Mouse (Mus musculus): Measurements from ENCODE around the gene Gpr3.

Gene Gpr3

DNA sequence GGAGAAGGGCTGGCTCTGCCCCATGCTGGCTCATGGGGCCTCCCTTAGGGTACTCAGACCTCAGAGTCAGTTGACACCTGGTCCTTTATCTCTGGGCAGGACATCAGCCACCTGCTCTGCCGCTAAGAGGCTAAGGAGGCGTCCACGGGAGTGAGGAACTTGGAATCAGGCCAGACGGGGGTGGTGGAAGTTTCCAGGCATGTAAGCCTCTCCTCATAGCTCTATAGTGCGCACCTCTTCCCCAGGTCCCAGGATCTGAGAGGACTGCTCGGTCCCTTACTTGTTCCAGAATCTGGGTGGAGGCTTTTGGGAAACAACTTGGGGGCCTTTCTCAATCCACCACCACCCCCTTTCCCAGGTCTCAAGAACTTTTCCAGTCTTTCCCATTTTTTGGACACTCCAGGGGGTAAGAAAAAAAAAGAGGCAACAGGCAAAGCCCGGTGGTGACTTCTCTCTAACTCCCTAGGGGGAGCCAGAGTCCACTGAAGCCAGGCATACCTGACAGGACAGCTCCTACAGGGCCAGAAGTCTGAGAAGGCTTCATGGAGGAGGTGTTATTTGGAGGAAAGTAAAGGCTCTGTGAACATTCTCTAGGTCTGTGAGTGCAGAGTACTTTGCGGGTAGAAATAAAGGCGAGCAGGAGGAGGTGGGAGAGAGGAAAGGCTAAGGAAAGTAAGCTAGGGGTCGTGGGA is 21.1 kb upstream of the Gpr3 start:
- no peak for DNase-seq (ENCODE audit: low spot score)

DNA sequence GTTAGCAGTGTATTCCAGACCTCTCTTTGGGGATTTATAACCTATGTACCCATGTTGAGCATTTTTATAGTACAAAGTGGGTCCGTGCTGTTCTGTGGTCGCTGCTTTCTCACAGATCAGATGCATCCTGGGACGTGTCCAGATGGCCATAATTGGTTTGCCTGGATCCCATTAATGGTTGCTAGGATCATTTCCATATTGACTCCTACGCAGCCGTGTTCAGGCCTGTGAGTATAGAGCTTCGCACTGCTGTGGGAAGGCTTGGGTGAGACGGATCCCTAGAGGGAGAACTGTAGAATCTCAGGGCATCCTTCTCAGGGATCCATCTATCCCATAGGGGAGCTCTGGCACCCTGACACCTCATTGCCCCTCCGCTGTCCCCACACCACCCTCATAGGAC is 17.2 kb upstream of the Gpr3 start:
- no peak for DNase-seq (ENCODE audit: low spot score)

DNA sequence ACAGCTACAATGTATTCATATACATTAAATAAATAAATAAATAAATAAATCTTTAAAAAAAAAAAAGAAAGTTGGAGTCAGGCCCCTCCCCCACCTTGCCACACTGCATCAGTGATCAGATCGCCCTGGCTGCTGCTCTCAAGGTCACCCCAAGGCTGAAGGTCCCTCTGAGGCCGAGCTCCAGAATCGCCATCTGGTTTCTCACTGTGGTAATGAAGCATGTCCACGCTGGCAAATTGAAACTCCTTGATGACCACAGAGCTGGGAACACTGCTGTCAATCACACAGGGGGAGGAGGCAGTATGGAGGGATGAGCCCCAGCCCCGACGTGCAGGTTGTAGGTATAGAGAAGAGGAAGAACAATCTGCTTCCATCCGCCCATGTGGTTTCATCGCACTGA is 15.3 kb upstream of the Gpr3 start:
- no peak for DNase-seq (ENCODE audit: low spot score)

DNA sequence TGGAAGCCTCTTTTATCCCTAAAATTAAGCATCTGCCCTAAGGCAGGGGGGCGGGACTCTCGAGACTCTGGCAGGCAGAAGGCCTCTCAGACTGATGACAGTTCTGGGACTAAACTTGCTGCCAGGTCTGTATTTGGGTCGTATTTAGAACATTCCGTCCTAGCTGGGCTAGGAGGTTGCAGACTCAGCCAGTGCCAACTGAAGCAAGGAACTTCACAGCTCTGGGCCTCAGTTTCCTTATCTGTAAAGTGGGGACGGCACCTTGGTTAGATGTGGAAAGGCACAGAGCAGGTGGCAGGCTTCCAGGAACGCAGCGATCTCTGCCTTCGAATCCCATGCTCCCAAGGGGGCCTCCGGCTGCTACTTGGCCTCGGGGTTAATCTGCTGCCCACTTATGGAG is 13.7 kb upstream of the Gpr3 start:
- DNase-seq (ENCODE audit: low spot score), result no peak

DNA sequence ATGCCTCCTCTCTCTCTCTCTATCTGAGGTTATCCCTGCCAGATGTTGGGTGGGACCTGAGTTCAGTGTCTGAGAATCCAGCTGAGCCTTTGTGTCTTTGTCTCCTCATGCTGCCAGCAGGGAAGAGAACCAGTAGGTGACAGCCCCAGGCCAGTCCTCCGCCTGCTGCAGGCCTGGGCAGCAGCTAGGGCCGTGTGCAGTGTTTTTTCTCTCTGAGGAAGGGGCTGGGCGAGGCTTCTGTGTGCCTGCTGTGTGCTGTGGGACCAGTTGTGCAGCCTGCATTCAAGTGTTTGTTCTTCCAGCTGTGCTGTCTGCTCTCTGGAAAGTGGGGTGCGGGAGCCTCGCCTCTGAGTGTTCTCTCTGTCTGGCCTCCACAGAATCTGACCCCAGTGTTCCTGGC is 11.5 kb upstream of the Gpr3 start:
- no peak for DNase-seq (ENCODE audit: low spot score)

DNA sequence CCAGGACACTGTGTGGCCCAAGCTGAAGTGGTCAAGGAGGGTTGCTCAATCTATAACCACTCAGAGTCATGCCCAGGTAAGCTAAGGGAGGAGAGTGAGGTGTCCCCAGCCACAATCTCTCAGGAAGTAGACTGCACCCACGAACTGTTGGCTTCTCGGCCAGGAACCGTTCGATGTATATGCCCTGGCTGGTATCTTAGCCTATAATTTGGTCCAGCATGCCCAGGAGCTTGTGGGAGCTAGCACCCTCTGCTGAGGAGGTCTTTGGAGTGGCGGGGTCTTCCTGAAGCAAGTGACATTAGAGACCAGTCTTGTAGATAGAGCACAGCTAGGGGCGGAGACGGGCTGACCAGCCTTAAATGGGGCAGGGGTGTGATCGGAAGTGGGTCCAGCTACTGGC is 9.4 kb upstream of the Gpr3 start:
- no peak for DNase-seq (ENCODE audit: low spot score)

DNA sequence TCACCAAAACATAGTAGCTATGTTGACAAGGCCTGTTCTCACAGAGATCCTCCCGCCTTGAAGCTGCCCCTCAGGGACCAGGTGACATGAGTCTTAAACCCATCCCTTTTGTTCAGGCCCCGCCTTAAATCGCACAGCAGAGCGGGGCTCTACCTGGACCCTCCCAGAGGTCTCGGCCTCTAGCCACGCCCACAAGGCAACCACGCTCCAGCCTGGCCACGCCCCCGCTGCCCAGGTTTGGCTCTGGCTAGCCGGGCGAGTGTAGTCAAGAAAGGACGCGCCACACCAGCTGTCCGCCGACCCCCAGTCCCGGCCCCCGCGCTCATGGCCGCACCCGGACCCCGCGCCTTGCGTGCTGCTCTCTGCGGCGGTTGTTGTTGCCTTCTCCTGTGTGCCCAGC is 8.3 kb upstream of the Gpr3 start:
- DNase-seq (ENCODE audit: low spot score), result no peak

DNA sequence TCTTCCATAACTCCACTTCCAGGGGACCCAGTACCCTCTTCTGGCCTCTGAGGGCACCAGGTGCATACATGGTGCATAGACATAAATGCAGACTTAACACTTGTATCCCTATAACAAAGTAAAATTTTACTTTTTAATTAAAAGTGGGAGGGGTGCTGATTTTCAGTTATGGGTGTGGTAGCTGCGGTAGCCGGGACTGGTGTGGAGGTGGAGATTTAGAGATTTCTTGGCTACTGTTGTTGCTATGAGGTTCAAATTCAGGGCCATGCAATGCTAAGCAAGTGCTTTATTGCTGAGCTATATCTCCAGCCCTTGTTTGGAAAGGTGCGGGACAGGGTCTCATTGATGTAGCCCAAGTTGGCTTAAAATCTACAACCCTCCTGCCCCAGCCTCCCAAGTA is 6.4 kb upstream of the Gpr3 start:
- no peak for DNase-seq (ENCODE audit: low spot score)

DNA sequence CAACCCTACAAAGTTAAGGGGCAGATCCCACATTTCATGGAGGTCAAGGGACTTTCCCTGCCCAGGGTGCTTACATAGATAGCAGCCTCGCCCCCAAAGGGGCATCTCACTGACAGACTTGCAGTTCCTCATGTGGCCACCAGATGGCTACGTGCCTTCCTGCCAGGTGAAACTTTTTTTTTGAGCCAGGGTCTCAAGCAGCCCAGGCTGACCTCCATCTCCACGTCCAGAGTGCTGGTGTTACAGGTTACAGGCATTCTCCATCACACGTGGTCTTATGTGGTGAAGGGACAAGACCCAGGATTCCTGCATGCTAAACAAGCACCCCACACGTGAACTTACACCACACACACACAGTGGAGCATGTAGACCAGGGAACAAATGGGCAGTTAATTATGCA is 5.3 kb upstream of the Gpr3 start:
- DNase-seq (ENCODE audit: low spot score), result peak; percentile 52

DNA sequence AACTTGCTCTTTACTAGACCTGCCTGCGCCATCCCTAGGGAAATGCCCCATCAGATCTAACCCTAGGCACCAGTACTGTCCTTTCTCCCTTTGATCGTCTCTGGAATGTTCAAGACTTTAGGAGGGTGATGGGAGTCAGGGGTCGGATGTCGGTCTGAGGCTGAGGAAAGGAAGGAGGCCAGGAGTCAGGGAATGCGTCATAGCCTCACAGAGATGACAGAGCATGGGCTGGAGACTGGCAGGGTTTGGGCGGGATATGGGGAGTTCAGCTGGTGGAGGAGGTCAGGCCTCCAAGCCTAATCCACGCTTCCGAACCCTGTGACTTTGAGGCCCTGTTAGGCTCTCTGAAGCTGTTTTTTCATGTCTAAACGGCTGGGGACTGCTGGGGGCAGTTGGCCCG is 1.3 kb upstream of the Gpr3 start:
- no peak for DNase-seq (ENCODE audit: low spot score)

DNA sequence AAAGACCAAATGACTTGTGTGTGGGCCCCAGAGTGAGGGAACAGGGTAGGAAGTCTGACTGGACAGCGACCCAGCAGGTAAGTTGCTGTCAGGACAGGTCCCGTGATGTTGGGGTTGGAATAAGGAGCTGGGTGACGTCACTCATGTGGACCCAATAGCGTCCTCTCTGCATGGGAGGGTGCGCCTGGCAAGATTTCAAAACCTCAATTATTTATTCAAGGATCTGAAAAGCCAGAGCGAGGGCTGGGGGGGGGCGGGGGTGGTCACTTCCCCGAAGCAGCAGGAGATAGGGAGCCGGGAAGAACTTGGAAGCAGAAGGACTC is 893 bp upstream of the Gpr3 start:
- DNase-seq (ENCODE audit: low spot score), result no peak

DNA sequence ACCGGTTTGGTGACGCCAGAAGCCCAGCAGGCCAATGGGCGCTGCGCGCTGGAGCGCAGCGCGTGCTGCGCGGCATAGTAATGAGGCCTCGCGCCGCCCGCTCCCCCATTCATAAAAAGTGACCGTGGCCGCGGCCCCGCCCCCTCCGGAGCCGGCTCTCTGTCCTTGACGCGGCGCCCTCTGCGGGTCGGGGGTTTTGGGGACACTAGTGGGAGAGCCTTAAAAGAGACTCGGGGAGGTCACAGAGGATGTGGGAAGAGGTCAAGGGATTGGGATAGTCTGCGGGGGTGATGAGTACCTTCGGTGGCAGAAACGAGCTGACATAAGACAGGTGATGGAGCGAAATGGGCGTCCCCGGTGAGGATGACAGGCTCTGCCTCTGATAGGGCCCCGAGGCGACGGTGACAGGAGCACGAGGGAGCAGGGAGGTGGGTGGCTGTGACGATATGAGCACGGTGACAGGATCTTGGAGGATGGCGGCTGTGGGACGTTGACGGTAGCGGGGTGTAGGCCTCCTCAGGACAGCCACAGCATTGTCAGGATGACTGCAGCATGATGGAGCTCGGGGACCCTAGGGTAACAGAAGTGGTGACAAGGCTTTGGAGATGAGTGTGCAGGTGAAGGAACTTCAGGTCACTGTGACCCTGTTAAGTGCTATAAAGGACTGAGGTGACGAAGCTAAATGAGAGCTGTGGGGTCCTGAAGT is 379 bp upstream of the Gpr3 start:
- peak; percentile 65 for DNase-seq (ENCODE audit: low spot score)

DNA sequence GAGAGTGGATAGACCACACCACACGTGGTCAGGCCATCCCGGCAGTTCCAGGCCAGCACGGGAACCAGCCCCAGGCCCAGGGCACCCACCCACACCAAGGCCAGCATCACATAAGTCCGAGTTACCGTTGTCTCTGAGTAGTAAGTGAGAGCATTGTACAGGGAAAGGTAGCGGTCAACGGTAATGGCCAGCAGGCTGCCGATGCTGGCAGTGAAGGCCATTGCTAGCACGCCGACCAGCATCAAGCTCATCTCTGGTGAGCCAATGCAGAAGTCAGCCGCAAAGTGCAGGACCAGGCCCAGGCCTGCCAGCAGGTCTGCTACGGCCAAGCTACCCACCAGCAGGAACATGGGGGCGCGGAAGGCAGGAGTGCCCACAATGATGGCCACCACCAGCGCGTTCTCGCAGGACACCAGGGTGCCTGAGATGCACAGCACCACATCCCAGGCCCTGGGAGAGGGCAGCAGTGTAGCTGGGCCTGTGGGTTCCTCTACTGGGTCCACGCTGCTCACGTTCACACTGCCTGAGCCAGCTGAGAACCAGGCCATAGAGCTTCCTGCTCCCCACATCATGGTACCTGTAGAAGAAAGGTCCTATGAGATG is 1.4 kb downstream of the Gpr3 start:
- no peak for DNase-seq (ENCODE audit: low spot score)

DNA sequence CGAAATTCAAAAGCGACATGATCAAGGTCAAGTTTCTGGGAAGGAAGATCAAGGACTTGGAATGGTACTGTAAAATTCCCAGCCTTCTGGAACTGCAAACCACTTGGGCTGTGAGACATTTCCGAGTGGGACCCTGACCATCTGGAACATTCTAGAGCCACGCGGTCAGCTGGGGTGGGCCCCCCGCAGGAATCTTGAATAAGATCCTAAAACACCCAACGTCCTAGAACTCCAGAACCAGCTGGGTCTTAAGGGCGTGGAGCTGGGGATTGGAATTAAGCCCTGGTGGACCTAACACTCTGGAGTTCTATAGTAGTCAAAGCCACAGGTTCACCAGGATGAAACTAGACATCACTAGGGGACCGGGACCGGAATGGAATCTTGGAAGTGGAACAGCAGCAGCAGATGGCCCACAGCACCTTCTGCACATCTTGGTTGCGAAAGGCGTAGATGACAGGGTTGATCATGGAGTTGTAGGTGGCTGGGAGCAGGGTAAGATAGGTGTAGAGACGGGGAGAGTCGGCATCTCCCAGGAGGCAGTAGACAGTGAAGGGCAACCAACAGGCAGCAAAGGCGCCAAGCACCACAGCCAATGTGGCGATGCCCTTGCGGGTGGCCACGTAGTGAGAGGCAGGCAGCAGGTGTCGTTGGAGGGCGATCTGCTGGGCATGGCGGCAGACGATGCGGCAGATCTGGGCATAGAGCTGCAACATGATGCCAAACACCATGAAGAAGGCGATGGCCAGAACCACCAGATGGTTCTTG is 2.1 kb downstream of the Gpr3 start:
- no peak for DNase-seq (ENCODE audit: low spot score)

DNA sequence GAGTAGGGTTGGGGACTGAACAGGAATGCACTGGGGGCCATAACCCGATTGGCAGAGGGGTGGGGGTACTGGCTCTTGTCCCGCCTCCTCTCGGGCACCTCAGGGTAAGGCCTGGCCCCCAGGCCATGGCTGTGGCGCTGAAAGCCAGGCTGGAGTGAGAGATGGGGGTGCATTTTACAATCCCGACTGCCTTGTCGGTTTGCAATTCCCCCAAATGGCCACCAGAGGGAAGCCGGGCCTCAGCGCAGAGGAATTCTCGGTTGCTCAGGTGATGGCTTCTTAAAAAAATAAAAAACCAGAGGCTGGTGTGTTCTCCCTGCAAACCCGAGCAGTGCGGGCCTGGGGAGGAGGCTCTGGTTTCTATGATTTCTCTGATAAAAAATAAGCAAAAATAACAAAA is 3.0 kb downstream of the Gpr3 start:
- DNase-seq (ENCODE audit: low spot score), result no peak

DNA sequence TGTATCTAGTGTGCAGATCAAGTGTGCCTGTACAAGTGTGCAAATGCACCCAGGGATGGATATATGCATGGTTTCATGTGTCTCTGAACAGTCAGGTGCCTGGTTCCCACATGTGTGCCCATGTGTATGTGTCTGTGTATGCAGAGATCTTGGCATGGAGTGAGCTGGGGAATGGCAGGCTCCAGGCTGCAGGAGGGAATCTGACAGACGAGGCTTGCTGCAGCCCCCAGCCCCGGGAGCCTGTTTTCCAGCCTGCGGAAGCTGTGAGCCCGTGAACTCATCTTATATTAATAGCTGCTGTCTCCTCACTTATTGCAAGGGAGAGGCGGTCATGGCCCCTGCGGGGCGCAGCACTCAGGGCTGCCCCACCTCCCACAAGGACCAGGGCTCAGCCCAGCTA is 8.0 kb downstream of the Gpr3 start:
- no peak for DNase-seq (ENCODE audit: low spot score)

DNA sequence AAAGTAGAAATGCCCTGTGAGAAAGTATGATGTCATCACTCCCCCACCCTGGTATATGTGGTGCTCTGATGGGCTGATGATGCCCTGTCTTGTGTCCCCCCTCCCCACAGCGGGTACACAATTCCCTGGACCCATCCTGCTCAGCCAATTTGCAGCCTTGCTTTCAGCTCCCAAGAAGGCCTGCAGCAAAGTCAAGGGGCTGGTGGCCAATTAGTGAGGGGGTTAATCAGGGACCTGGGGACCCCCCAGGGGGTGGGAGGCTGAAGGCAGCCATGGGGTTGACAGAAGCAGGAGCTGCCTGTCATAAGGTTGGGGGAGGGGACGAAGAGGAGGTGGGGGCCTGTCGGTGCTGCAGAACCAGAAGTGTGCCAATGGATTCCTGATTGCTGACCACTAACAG is 8.7 kb downstream of the Gpr3 start:
- no peak for DNase-seq (ENCODE audit: low spot score)

DNA sequence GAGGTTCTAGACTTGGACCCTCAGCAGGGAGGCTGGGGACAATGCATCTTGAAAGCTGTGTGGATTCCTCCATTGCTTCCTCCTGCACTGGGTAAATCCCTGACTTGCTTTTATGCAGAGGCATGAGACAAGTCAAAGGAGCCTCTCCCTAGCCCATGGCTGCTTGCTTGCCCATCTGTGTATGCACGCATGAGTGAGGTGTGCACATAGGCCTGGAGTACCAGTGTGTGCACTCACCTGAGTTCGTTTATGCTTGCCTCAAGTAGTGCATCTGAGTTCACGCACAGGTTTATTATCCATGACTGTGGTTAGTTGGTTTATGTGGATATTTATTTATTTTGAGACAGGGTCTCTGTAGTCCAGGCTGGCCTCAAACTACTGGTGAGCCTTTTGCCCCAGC is 10.1 kb downstream of the Gpr3 start:
- DNase-seq (ENCODE audit: low spot score), result no peak

DNA sequence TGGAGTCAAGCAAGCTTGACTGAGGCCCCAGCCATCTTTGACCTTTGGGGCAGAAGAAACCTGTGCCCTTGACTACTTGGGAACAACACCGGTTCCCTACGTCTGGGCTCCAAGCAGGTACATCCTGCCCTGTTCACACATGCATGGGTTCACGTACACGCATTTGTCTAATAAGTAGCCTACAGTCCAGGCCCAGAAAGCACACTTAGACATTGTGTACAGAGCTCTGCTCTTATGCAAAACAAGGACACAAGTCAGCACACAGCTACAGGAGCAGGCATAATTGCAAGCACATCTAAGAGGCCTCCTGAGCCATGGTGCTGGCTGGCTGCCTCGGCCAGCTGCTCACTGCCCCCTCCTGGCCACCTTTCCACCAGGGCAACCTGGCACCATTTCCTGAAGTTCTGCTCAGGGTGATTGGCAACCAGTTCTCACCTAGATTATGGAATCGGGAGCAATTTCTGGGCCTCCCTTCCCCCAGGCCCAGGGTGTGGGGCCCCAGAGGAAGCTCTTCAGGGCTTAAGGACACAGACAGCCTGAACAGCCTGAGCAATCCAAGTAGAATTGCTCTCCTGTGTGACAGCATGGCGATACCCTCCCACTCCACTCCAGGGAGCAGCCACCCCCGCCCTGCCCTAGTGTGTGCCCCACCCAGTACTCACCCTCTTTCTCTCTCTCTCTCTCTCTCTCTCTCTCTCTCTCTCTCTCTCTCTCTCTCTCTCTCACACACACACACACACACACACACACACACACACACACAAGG is 11.1 kb downstream of the Gpr3 start:
- DNase-seq (ENCODE audit: low spot score), result peak; percentile 61

DNA sequence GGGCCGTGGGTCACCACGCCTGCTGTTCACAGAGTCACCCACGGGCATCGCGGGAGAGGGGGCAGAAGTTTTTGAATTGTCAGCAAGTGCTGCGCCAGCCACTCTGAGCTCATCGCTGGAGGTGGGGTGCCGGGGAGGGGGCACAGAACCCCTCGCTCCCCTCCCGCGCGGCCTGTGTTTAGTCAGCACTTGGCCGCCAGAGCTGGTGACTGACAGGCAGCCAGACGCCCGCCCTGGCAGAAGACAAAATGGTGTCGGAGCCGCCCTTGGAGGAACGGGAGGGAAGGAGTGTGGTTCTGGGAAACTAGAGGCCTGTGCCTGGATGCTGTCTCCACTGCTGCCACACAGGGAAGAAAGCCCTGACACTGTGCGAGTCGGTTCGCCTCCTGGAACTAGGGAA is 12.0 kb downstream of the Gpr3 start:
- no peak for DNase-seq (ENCODE audit: low spot score)

DNA sequence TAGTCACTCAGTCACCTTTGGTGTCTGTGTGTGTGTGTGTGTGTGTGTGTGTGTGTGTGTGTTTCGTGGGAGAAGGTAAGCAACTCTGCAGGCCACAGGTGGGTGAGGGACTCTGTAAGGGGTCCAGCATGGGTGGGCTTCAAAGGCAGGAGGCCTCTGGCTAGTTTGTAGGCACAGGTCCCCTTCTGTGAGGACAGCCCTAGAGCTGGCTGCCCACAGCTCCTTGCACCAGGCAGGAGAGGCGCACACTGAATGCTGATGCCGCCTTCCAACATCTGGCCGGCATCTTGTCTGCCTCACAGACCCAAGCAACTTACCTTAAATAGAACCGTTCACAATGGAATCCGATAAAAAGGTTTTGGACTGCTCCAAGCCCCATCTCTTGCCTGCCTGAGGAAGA is 12.6 kb downstream of the Gpr3 start:
- DNase-seq (ENCODE audit: low spot score), result no peak

Measured in urinary bladder, postnatal 25 days (tissue).